17 mouse cellular contexts compared by ENCODE assay signal in the genomic region with DNA sequence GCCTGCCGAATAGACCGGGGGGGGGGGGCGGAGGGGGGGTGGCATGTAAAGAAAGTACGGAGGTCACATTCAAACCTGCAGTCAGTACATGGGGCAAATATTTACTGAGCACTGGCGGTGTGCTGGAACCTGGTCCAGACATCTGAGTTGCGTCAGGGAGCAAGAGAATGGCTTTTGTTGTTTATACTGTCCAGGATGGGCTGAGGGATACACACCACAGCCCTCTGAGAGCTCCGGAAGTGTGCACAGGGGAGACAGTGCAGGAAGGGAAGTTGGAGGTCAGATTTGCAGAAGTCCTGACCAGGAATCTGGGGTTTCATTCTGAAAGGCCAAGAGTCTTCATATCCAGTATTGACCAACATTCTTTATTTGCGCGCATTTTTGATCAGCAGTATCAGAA. TPM values are rescaled to one million over a fixed set of nuclear protein-coding genes. Genes with fewer than 3 reads are reported as not detected.
DNase-seq lines count a peak whose midpoint lies in the region; ATAC-seq and TF ChIP-seq lines count a peak whose summit lies in the region.
"Had no signal": no experiment of that assay in that cellular context is flagged by ENCODE, and none has a peak within 500 bp of the region (broad histone marks: within the 10 kb centered on the region; RNA-seq: fewer than 3 reads in every experiment).

No protein-coding gene starts in this region.

- H3K4me3 ChIP-seq in heart, postnatal 0 days (ENCODE audit: low read depth, low read length) = no peak overlapping the region
- no peak overlapping the region for H3K4me3 ChIP-seq in limb, embryonic 10.5 days
- no peak overlapping the region for H3K4me3 ChIP-seq in stomach, embryonic 15.5 days (replicated peaks)
- H3K4me3 ChIP-seq: heart, adult 2 months; midbrain, embryonic 15.5 days had no signal

- peak overlapping the region; percentile 23 for H3K27ac ChIP-seq in heart, postnatal 0 days (ENCODE audit: low read depth)
- H3K27ac ChIP-seq in limb, embryonic 10.5 days = peak overlapping the region; percentile 3; the same call in 1 of the 2 replicates
- 0 out of 2 replicates have a peak overlapping the region, but pooled peaks have one; percentile 31 for H3K27ac ChIP-seq in stomach, embryonic 15.5 days
- H3K27ac ChIP-seq: heart, adult 2 months; midbrain, embryonic 15.5 days had no signal

- H3K9ac ChIP-seq in heart, postnatal 0 days (replicated peaks; ENCODE audit: low read depth, low read length) = no peak overlapping the region
- no peak overlapping the region for H3K9ac ChIP-seq in stomach, embryonic 15.5 days
- H3K9ac ChIP-seq: forebrain, postnatal 0 days; midbrain, embryonic 15.5 days had no signal

- intact Hi-C loops in heart, postnatal 10 days (cut with DNase I) = no loop called here

- no peaks in the 10 kb centered on the region for H3K36me3 ChIP-seq in heart, postnatal 0 days (replicated peaks; ENCODE audit: control insufficient read depth, insufficient read depth, low read length)
- H3K36me3 ChIP-seq in limb, embryonic 10.5 days = no peaks in the 10 kb centered on the region
- no peaks in the 10 kb centered on the region for H3K36me3 ChIP-seq in stomach, embryonic 15.5 days
- H3K36me3 ChIP-seq: midbrain, embryonic 15.5 days had no signal

- no peak for DNase-seq in heart, postnatal 0 days (ENCODE audit: low spot score)
- DNase-seq in heart, postnatal 10 days = no peak
- no peak for DNase-seq in limb, embryonic 10.5 days (ENCODE audit: low spot score)
- peak; percentile 35 for DNase-seq in lung, postnatal 10 days
- no peak for DNase-seq in ovary, postnatal 36 days (ENCODE audit: low spot score)
- DNase-seq in urinary bladder, postnatal 4 days (ENCODE audit: low spot score in 2 of 2) = no peak
- DNase-seq: cerebellum, adult 8-10 months; forebrain, postnatal 0 days; thymus, postnatal 36 days had no signal

- no peaks in the 10 kb centered on the region for H3K4me1 ChIP-seq in heart, postnatal 0 days (ENCODE audit: control insufficient read depth, insufficient read depth)
- H3K4me1 ChIP-seq in limb, embryonic 10.5 days = peaks cover 37% of the 10 kb centered on the region
- H3K4me1 ChIP-seq in stomach, embryonic 15.5 days = peaks cover 13% of the 10 kb centered on the region; the same call in 1 of the 2 replicates
- H3K4me1 ChIP-seq: midbrain, embryonic 15.5 days had no signal

- H3K4me2 ChIP-seq in heart, postnatal 0 days (ENCODE audit: low read depth, low read length) = no peak overlapping the region; the same call in 1 of the 2 replicates
- no peak overlapping the region for H3K4me2 ChIP-seq in stomach, embryonic 15.5 days
- H3K4me2 ChIP-seq: midbrain, embryonic 15.5 days had no signal

- H3K9me3 ChIP-seq in heart, postnatal 0 days (replicated peaks; ENCODE audit: control insufficient read depth, low read length) = no peaks in the 10 kb centered on the region
- no peaks in the 10 kb centered on the region for H3K9me3 ChIP-seq in limb, embryonic 10.5 days (replicated peaks)
- H3K9me3 ChIP-seq in stomach, embryonic 15.5 days = no peaks in the 10 kb centered on the region
- H3K9me3 ChIP-seq: midbrain, embryonic 15.5 days had no signal

- ATAC-seq in heart, postnatal 0 days (ENCODE audit: insufficient read depth, low read depth) = no peak; the same call in 1 of the 2 replicates
- ATAC-seq in stomach, embryonic 15.5 days (ENCODE audit: insufficient read depth, low FRiP score, low read depth) = no peak
- ATAC-seq in frontal cortex, adult (ENCODE audit: low TSS enrichment) = no peak
- ATAC-seq: CD4-positive, CD25-positive, alpha-beta regulatory T cell, adult 4 months; forebrain, postnatal 0 days; inflammation-experienced regulatory T-cells, adult 6 months; midbrain, embryonic 15.5 days had no signal

- WGBS in heart, postnatal 0 days = 58% methylated on average over 9 of the region's 9 CpGs
- WGBS in limb, embryonic 10.5 days = 78% methylated on average over 9 of the region's 9 CpGs
- 27% methylated on average over 9 of the region's 9 CpGs for WGBS in stomach, embryonic 15.5 days

- H3K27me3 ChIP-seq in heart, postnatal 0 days (ENCODE audit: control insufficient read depth, insufficient read depth, low read length) = no peaks in the 10 kb centered on the region
- no peaks in the 10 kb centered on the region for H3K27me3 ChIP-seq in limb, embryonic 10.5 days (ENCODE audit: low read depth, poor library complexity, severe bottlenecking)
- H3K27me3 ChIP-seq in stomach, embryonic 15.5 days (replicated peaks) = no peaks in the 10 kb centered on the region
- H3K27me3 ChIP-seq: midbrain, embryonic 15.5 days; Patski had no signal

- TF ChIP-seq EP300 in heart, postnatal 0 days (IDR thresholded peaks at IDR 0.05; ENCODE audit: low read depth) = no peak

- no peak for TF ChIP-seq CTCF in heart, postnatal 0 days (IDR thresholded peaks at IDR 0.05; ENCODE audit: low read depth)

RNA-seq across cellular contexts. Expression of a gene that starts 4.7 kb away (rescaled TPM):
- not detected in 2 replicates for total RNA-seq in heart, postnatal 0 days (2014; rRNA removed; ENCODE audit: low replicate concordance)
- 0.07 TPM in 1 of 2 replicates, not detected in the other for polyA plus RNA-seq in heart, postnatal 0 days (2015; fragmentation: Nextera tagmentation; extraction: Ambion mirVana)
- not detected for total RNA-seq in heart, postnatal 10 days (2021)
- polyA plus RNA-seq in limb, embryonic 10.5 days (2016; fragmentation: Nextera tagmentation; extraction: Ambion mirVana) = 0.10 TPM in 2 replicates
- 0.37 and 0.59 TPM in 2 replicates for polyA plus RNA-seq in stomach, embryonic 15.5 days (2015; fragmentation: Nextera tagmentation; extraction: Ambion mirVana)
- total RNA-seq: forebrain, postnatal 0 days; heart, adult 2 months had no signal
- polyA plus RNA-seq: CD4-positive, CD25-positive, alpha-beta regulatory T cell, adult 4 months; forebrain, postnatal 0 days; inflammation-experienced regulatory T-cells, adult 6 months; midbrain, embryonic 15.5 days; Patski had no signal

RNA-seq across cellular contexts. Expression of a gene that starts 16.9 kb away (rescaled TPM):
- 2.7 and 3.3 TPM in 2 replicates for total RNA-seq in heart, postnatal 0 days (2014; rRNA removed; ENCODE audit: low replicate concordance)
- polyA plus RNA-seq in heart, postnatal 0 days (2015; fragmentation: Nextera tagmentation; extraction: Ambion mirVana) = 1.4 and 1.6 TPM in 2 replicates
- 1 to 10 TPM; 3.4 to 4.1 TPM for total RNA-seq in heart, postnatal 10 days (2021)
- 18.8 and 20.2 TPM in 2 replicates for polyA plus RNA-seq in limb, embryonic 10.5 days (2016; fragmentation: Nextera tagmentation; extraction: Ambion mirVana)
- 5.6 TPM in 2 replicates for polyA plus RNA-seq in stomach, embryonic 15.5 days (2015; fragmentation: Nextera tagmentation; extraction: Ambion mirVana)
- polyA plus RNA-seq: CD4-positive, CD25-positive, alpha-beta regulatory T cell, adult 4 months; inflammation-experienced regulatory T-cells, adult 6 months had no signal

RNA-seq across cellular contexts. Expression of a gene that starts 36.4 kb away (rescaled TPM):
- total RNA-seq in heart, postnatal 0 days (2014; rRNA removed; ENCODE audit: low replicate concordance) = not detected in 2 replicates
- polyA plus RNA-seq in heart, postnatal 0 days (2015; fragmentation: Nextera tagmentation; extraction: Ambion mirVana) = 0.07 TPM in 1 of 2 replicates, not detected in the other
- total RNA-seq in heart, postnatal 10 days (2021) = not detected
- polyA plus RNA-seq in limb, embryonic 10.5 days (2016; fragmentation: Nextera tagmentation; extraction: Ambion mirVana) = 0.64 and 1.3 TPM in 2 replicates
- polyA plus RNA-seq in stomach, embryonic 15.5 days (2015; fragmentation: Nextera tagmentation; extraction: Ambion mirVana) = 0.64 and 0.66 TPM in 2 replicates
- total RNA-seq: adrenal gland, postnatal 36 days; heart, adult 2 months had no signal
- polyA plus RNA-seq: CD4-positive, CD25-positive, alpha-beta regulatory T cell, adult 4 months; heart, adult 2 months; inflammation-experienced regulatory T-cells, adult 6 months; Patski had no signal
